In the genomic region with DNA sequence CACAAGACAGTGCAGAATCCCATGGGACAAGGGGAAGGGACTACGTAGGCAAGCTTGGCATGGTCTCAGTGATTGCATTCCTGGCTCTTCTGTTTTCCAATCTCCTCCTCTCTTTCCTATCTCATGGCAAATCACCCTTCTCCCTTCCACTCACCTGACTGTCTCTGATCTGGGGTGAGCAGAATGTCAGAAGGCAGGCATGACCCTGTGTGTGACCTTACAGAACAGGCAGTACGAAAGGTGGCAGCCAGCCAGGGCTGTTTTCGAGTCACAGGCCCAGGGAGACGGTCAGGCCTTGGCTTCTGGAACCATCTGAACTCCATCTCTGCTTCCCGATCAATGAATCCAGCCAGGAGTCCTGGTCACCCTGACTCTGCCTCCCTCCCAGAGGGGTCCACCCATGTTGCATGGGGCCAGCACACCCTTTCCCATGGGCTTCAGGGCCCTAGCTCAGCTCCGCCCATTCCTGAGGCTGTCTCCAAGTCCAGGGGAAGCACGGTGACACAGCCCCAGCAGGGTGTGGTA, we compare ENCODE assay signal across 11 mouse cellular contexts.
DNase-seq lines count a peak whose midpoint lies in the region; ATAC-seq lines count a peak whose summit lies in the region.
"Had no signal": no experiment of that assay in that cellular context is flagged by ENCODE, and none has a peak within 500 bp of the region (broad histone marks: within the 10 kb centered on the region; RNA-seq: fewer than 3 reads in every experiment).

No protein-coding gene starts in this region.

- no peak overlapping the region for H3K9ac ChIP-seq in liver, embryonic 15.5 days

- no peak overlapping the region for H3K4me3 ChIP-seq in liver, embryonic 15.5 days (replicated peaks)
- H3K4me3 ChIP-seq: forebrain, embryonic 10.5 days had no signal

- no peak overlapping the region for H3K27ac ChIP-seq in liver, embryonic 15.5 days (replicated peaks)
- H3K27ac ChIP-seq: forebrain, embryonic 10.5 days had no signal

- H3K27me3 ChIP-seq in liver, embryonic 15.5 days: no peaks in the 10 kb centered on the region
- H3K27me3 ChIP-seq: Patski had no signal

- 51% methylated on average over 7 of the region's 7 CpGs for WGBS in liver, embryonic 15.5 days (ENCODE audit: insufficient replicate concordance)

- intact Hi-C loops in heart, postnatal 25 days (cut with DNase I): no loop called here

- H3K4me2 ChIP-seq in liver, embryonic 15.5 days: no peak overlapping the region

- 0 out of 2 replicates have a peak, but pooled peaks cover 5% of the 10 kb centered on the region for H3K4me1 ChIP-seq in liver, embryonic 15.5 days (replicated peaks)

- peak; percentile 49; the same call in 1 of the 2 replicates for ATAC-seq in liver, embryonic 15.5 days (ENCODE audit: insufficient read depth)
- ATAC-seq: Patski had no signal

- no peaks in the 10 kb centered on the region for H3K36me3 ChIP-seq in liver, embryonic 15.5 days (replicated peaks)
- H3K36me3 ChIP-seq: forebrain, embryonic 10.5 days had no signal

- H3K9me3 ChIP-seq in liver, embryonic 15.5 days (replicated peaks): no peaks in the 10 kb centered on the region
- H3K9me3 ChIP-seq: forebrain, embryonic 10.5 days had no signal

- peak; percentile 69 for DNase-seq in adipocyte (ENCODE audit: low spot score)
- DNase-seq in adrenal gland, postnatal 25 days: peak; percentile 76
- peak; percentile 58 for DNase-seq in heart, postnatal 25 days (ENCODE audit: low spot score)
- no peak for DNase-seq in Muller cell, postnatal 12 days (ENCODE audit: inconsistent ontology term)
- no peak for DNase-seq in layer of hippocampus, adult 18-20 months (ENCODE audit: low spot score in 2 of 2)
- no peak for DNase-seq in layer of hippocampus, adult 9-11 months
- no peak for DNase-seq in right cerebral cortex, adult 2 months (ENCODE audit: low spot score in 2 of 2)
- DNase-seq: cerebellum, adult 9-11 months had no signal

Comparison
In these comparisons a context has a peak if more than half of its experiments do, and no peak if none do; other contexts are left out.
1. DNase-seq: peak in adipocyte (single experiment), adrenal gland, postnatal 25 days (single experiment) and heart, postnatal 25 days (single experiment); none in Muller cell, postnatal 12 days (single experiment), layer of hippocampus, adult 18-20 months (0 of 2), layer of hippocampus, adult 9-11 months (single experiment) and right cerebral cortex, adult 2 months (0 of 2).